Mouse (Mus musculus) CH12.LX (cell line): Measurements from ENCODE around the gene Serpinf2. TPM values are rescaled to one million over a fixed set of nuclear protein-coding genes. Genes with fewer than 3 reads are reported as not detected.

ENCODE experiments used
- DNase-seq: peaks from one replicate; pipeline ENCODE4 v3.0.0-alpha.2; 2013; ENCODE audit errors: extremely low read depth
- H3K27ac ChIP-seq: 2 replicates; pipeline ENCODE4 v1.5.1; 2012; ENCODE audit warnings: low read depth, mild to moderate bottlenecking, control low read depth, moderate library complexity; ENCODE audit not compliant: insufficient read depth
- H3K27me3 ChIP-seq: replicated peaks from 2 replicates; pipeline ENCODE3; 2012; ENCODE audit warnings: inconsistent platforms
- H3K36me3 ChIP-seq, 2 experiments: replicated peaks in 1 of 2; 2 replicates each; pipeline versions ENCODE3 to v1.6.1; 2012; ENCODE audit warnings: inconsistent platforms in 1 of 2, low read length in 1 of 2, mild to moderate bottlenecking in 1 of 2, mixed read lengths in 1 of 2, moderate library complexity in 1 of 2; ENCODE audit not compliant: control insufficient read depth in 1 of 2, insufficient read depth in 1 of 2
- H3K4me1 ChIP-seq, 2 experiments: 2 replicates each; pipeline ENCODE4 v1.6.1; 2012; ENCODE audit warnings: inconsistent platforms in 1 of 2, moderate library complexity in 1 of 2; ENCODE audit not compliant: insufficient read depth in 2 of 2, control insufficient read depth in 1 of 2
- H3K4me2 ChIP-seq: 2 replicates; pipeline ENCODE4 v1.6.1; 2012; ENCODE audit warnings: low read depth, mild to moderate bottlenecking, control low read depth; ENCODE audit not compliant: poor library complexity, insufficient read depth, severe bottlenecking
- H3K4me3 ChIP-seq, 3 experiments: fragments of 150-350 bp in 1 of 3; sonication (generic) in 1 of 3; replicated peaks in 1 of 3; 2 replicates each; pipeline versions ENCODE3 to v1.5.1; 2011 to 2012; ENCODE audit warnings: low read depth in 2 of 3, low read length in 2 of 3, mild to moderate bottlenecking in 2 of 3, moderate library complexity in 2 of 3, control low read depth in 1 of 3, improper control_type of control experiment in 1 of 3, inconsistent platforms in 1 of 3, mixed read lengths in 1 of 3; ENCODE audit not compliant: poor library complexity in 1 of 3
- H3K79me2 ChIP-seq: replicated peaks from 2 replicates; pipeline ENCODE4 v1.6.1; 2012; ENCODE audit warnings: mild to moderate bottlenecking, moderate library complexity; ENCODE audit not compliant: control insufficient read depth, poor library complexity, insufficient read depth, severe bottlenecking; ENCODE audit errors: extremely low read depth
- H3K9ac ChIP-seq: 2 replicates; pipeline ENCODE4 v1.6.1; 2012; ENCODE audit warnings: low read depth, mild to moderate bottlenecking, control low read depth, moderate library complexity; ENCODE audit not compliant: insufficient read depth
- H3K9me3 ChIP-seq: replicated peaks from 2 replicates; pipeline ENCODE3; 2012; ENCODE audit warnings: low read length, inconsistent platforms, mixed read lengths
- CTCF ChIP-seq, 2 experiments: IDR thresholded peaks in 1 of 2; conservative IDR thresholded peaks in 1 of 2; 2 replicates each; pipeline ENCODE4 v1.5.1; 2011 to 2012; ENCODE audit warnings: low read depth in 2 of 2, low read length in 2 of 2, improper control_type of control experiment in 1 of 2, inconsistent platforms in 1 of 2, mild to moderate bottlenecking in 1 of 2, moderate library complexity in 1 of 2
- EP300 ChIP-seq: IDR thresholded peaks from 2 replicates; pipeline ENCODE4 v1.6.1; 2011; ENCODE audit warnings: low read length, improper control_type of control experiment
- JUN ChIP-seq: IDR thresholded peaks from 2 replicates; pipeline ENCODE4 v1.6.1; 2011; ENCODE audit warnings: low read depth, mild to moderate bottlenecking, low read length, improper control_type of control experiment, moderate library complexity; ENCODE audit not compliant: insufficient read depth
- MAFK ChIP-seq: IDR thresholded peaks from 2 replicates; pipeline ENCODE4 v1.6.1; 2011; ENCODE audit warnings: low read length, improper control_type of control experiment; ENCODE audit not compliant: insufficient replicate concordance
- MAZ ChIP-seq: IDR thresholded peaks from 2 replicates; pipeline ENCODE4 v1.6.1; 2012; ENCODE audit warnings: low read depth, mild to moderate bottlenecking, inconsistent platforms, low read length, improper control_type of control experiment, moderate library complexity
- MXI1 ChIP-seq: IDR thresholded peaks from 2 replicates; pipeline ENCODE4 v1.6.1; 2011; ENCODE audit warnings: mild to moderate bottlenecking, low read depth, low read length, improper control_type of control experiment
- MYC ChIP-seq: IDR thresholded peaks from 2 replicates; pipeline ENCODE4 v1.6.1; 2011; ENCODE audit warnings: low read depth, mild to moderate bottlenecking, improper control_type of control experiment, low read length
- NELFE ChIP-seq: IDR thresholded peaks from 2 replicates; pipeline ENCODE4 v1.6.1; 2011; ENCODE audit warnings: low read depth, low read length, improper control_type of control experiment
- NRF1 ChIP-seq: IDR thresholded peaks from 2 replicates; pipeline ENCODE4 v1.6.1; 2014; ENCODE audit warnings: low read depth, mild to moderate bottlenecking, inconsistent platforms, low read length, improper control_type of control experiment, moderate library complexity
- POLR2A ChIP-seq: IDR thresholded peaks from 2 replicates; pipeline ENCODE4 v1.6.1; 2011; ENCODE audit warnings: low read depth, mild to moderate bottlenecking, improper control_type of control experiment, low read length
- SIN3A ChIP-seq: IDR thresholded peaks from 2 replicates; pipeline ENCODE4 v1.6.1; 2012; ENCODE audit warnings: low read length, improper control_type of control experiment, inconsistent platforms
- TBP ChIP-seq: conservative IDR thresholded peaks from 2 replicates; pipeline ENCODE4 v1.6.1; 2011; ENCODE audit warnings: low read depth, low read length, improper control_type of control experiment
- USF1 ChIP-seq: IDR thresholded peaks from 2 replicates; pipeline ENCODE4 v1.6.1; 2014; ENCODE audit warnings: low read depth, mild to moderate bottlenecking, inconsistent platforms, low read length, improper control_type of control experiment
- USF2 ChIP-seq: conservative IDR thresholded peaks from 2 replicates; pipeline ENCODE4 v1.6.1; 2011; ENCODE audit warnings: low read depth, low read length, improper control_type of control experiment
- ZMIZ1 ChIP-seq: IDR thresholded peaks from 2 replicates; pipeline ENCODE4 v1.6.1; 2012; ENCODE audit warnings: low read depth, mild to moderate bottlenecking, inconsistent platforms, low read length, improper control_type of control experiment
- ZNF384 ChIP-seq: IDR thresholded peaks from 2 replicates; pipeline ENCODE4 v1.6.1; 2012; ENCODE audit warnings: low read depth, low read length, improper control_type of control experiment, inconsistent platforms
- dilution Hi-C: fragments of 300-500 bp; cut with MboI; formaldehyde crosslinking; loops from 2 replicates; pipeline ENCODE4 v1.14.3; 2020; ENCODE audit warnings: low sequenced_read_pairs; ENCODE audit not compliant: extremely low pct_unique_long_range_greater_than_20kb, extremely low pct_ligation_motif_present
- in situ Hi-C: fragments of 300-500 bp; cut with MboI; formaldehyde crosslinking; loops from 3 replicates; pipeline ENCODE4 v1.14.3; 2019; ENCODE audit warnings: low sequenced_read_pairs, low pct_ligation_motif_present, low pct_unique_long_range_greater_than_20kb, mixed read lengths
- polyA plus RNA-seq: library from polyadenylated mRNA; unstranded; fragments of >175 nt; gene quantifications from 2 replicates; pipeline ENCODE4 v1.2.1, GENCODE M21; 2012; ENCODE audit warnings: low read depth; ENCODE audit not compliant: insufficient read length
- total RNA-seq, 2 experiments: library from RNA; depleted of rRNA; stranded (reverse); fragments of 300-350 nt in 1 of 2; fragments of >200 nt in 1 of 2; gene quantifications; 2 replicates each; pipeline ENCODE4 v1.2.3; 2012 to 2014

Gene Serpinf2
- total and polyA plus RNA-seq, 3 experiments: 0.08 to 0.26 TPM; not detected in 1

GRCm38 (mm10) chr11:75463624-75464023, 24.2 kb upstream of the Serpinf2 start:
- Histone ChIP-seq H3K4me1 (peaks cover 15 to 61% of the 10 kb centered on the region in 2 experiments), H3K27ac (no peak overlapping the region), H3K4me2 (peak overlapping the region; percentile 52; the same call in 1 of the 2 replicates), H3K9ac (no peak overlapping the region), H3K27me3 (no peaks in the 10 kb centered on the region), H3K4me3 (no peak overlapping the region), H3K36me3 (peaks cover 20 to 30% of the 10 kb centered on the region in 2 experiments), H3K79me2 (peaks cover 10% of the 10 kb centered on the region; the same call in 1 of the 2 replicates), H3K9me3 (peaks cover 12% of the 10 kb centered on the region)
- in situ Hi-C loops (no loop called here), dilution Hi-C loops (no loop called here)
- no peak for TF ChIP-seq TBP
- TF ChIP-seq USF2: no peak
- TF ChIP-seq MYC: no peak
- TF ChIP-seq POLR2A: no peak
- TF ChIP-seq USF1: no peak
- DNase-seq: no peak

GRCm38 (mm10) chr11:75462865-75463336, 23.5 kb upstream of the Serpinf2 start:
- peak; percentile 81 for DNase-seq
- Histone ChIP-seq H3K9ac (peak overlapping the region; percentile 92), H3K27me3 (no peaks in the 10 kb centered on the region), H3K4me2 (peak overlapping the region; percentile 52), H3K36me3 (peaks cover 20 to 30% of the 10 kb centered on the region in 2 experiments), H3K79me2 (peaks cover 10% of the 10 kb centered on the region; the same call in 1 of the 2 replicates), H3K27ac (no peak overlapping the region), H3K4me3 (peak overlapping the region; percentile 72 to 92 (median 83)), H3K9me3 (peaks cover 12% of the 10 kb centered on the region), H3K4me1 (peaks cover 17 to 66% of the 10 kb centered on the region in 2 experiments)
- in situ Hi-C loops (no loop called here), dilution Hi-C loops (no loop called here)
- TF ChIP-seq MAFK (peak; percentile 76; the same call in 1 of the 2 replicates), MAZ (peak; percentile 18; the same call in 1 of the 2 replicates), JUN (no peak), MXI1 (peak; percentile 63; the same call in 1 of the 2 replicates), NELFE (peak; percentile 1; the same call in 1 of the 2 replicates), EP300 (no peak; the same call in 1 of the 2 replicates), NRF1 (no peak), SIN3A (peak; percentile 59; the same call in 1 of the 2 replicates), ZNF384 (no peak), CTCF (conservative IDR thresholded peaks at IDR 0.05 in 1 of 2, IDR thresholded peaks at IDR 0.05 in 1 of 2; ENCODE audit: low read depth in 2 of 2, low read length in 2 of 2) (no peak), ZMIZ1 (no peak), MYC (no peak)
